24 mouse cellular contexts compared by ENCODE assay signal in the genomic region with DNA sequence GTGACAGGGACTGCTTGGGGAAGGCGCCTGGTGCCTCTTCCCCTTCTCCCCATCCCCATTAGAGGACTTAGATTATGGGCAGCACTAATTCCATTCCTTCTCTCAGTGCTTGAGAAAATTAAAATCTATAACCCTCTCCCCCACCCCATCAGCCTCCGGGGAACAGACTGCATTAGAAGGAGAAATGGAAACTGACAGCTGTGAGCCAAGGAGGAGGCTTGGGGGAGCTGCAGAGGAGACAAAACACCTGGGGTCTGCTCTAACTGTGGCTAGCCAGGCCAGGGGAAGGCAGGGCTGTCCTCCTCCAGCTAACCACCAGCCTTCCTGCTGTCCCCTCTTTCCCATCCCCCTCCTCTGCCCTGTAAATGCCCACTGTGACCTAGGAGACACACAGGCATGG. TPM values are rescaled to one million over a fixed set of nuclear protein-coding genes. Genes with fewer than 3 reads are reported as not detected.
DNase-seq lines count a peak whose midpoint lies in the region; ATAC-seq and TF ChIP-seq lines count a peak whose summit lies in the region.
"Had no signal": no experiment of that assay in that cellular context is flagged by ENCODE, and none has a peak within 500 bp of the region (broad histone marks: within the 10 kb centered on the region; RNA-seq: fewer than 3 reads in every experiment).

No protein-coding gene starts in this region.

- no peak overlapping the region for H3K4me3 ChIP-seq in intestine, embryonic 16.5 days (ENCODE audit: low read length)
- no peak overlapping the region for H3K4me3 ChIP-seq in intestine, postnatal 0 days (ENCODE audit: low read depth, low read length)
- H3K4me3 ChIP-seq in midbrain, embryonic 10.5 days, result no peak overlapping the region
- no peak overlapping the region for H3K4me3 ChIP-seq in midbrain, embryonic 15.5 days
- H3K4me3 ChIP-seq in embryonic facial prominence, embryonic 14.5 days (ENCODE audit: low read depth, low read length), result no peak overlapping the region
- no peak overlapping the region for H3K4me3 ChIP-seq in hindbrain, embryonic 16.5 days (ENCODE audit: low read length)
- no peak overlapping the region for H3K4me3 ChIP-seq in left cerebral cortex, adult 2 months
- H3K4me3 ChIP-seq: forebrain, embryonic 12.5 days; gastrocnemius, adult 2 months; heart, embryonic 10.5 days; limb, embryonic 13.5 days; liver, embryonic 13.5 days had no signal

- 44% methylated on average over 2 of the region's 2 CpGs for WGBS in intestine, embryonic 16.5 days
- 50% methylated on average over 2 of the region's 2 CpGs for WGBS in intestine, postnatal 0 days
- WGBS in midbrain, embryonic 10.5 days, result 52% methylated on average over 2 of the region's 2 CpGs
- WGBS in midbrain, embryonic 15.5 days, result 20% methylated on average over 2 of the region's 2 CpGs
- WGBS in embryonic facial prominence, embryonic 14.5 days, result 51% methylated on average over 2 of the region's 2 CpGs
- WGBS in hindbrain, embryonic 16.5 days, result 39% methylated on average over 2 of the region's 2 CpGs

- peak overlapping the region; percentile 29; the same call in 1 of the 2 replicates for H3K9ac ChIP-seq in intestine, embryonic 16.5 days (ENCODE audit: low read depth, low read length)
- no peak overlapping the region for H3K9ac ChIP-seq in intestine, postnatal 0 days (ENCODE audit: low read depth, low read length)
- H3K9ac ChIP-seq in midbrain, embryonic 15.5 days, result no peak overlapping the region
- no peak overlapping the region; the same call in 1 of the 2 replicates for H3K9ac ChIP-seq in embryonic facial prominence, embryonic 14.5 days (ENCODE audit: low read depth, low read length)
- H3K9ac ChIP-seq in hindbrain, embryonic 16.5 days (ENCODE audit: low read depth, low read length), result 0 out of 2 replicates have a peak overlapping the region, but pooled peaks have one; percentile 11
- H3K9ac ChIP-seq: forebrain, embryonic 12.5 days; limb, embryonic 13.5 days; liver, embryonic 13.5 days had no signal

- no peak overlapping the region for H3K27ac ChIP-seq in intestine, embryonic 16.5 days (ENCODE audit: low read length)
- H3K27ac ChIP-seq in intestine, postnatal 0 days (ENCODE audit: low read depth, low read length), result no peak overlapping the region
- H3K27ac ChIP-seq in midbrain, embryonic 10.5 days (replicated peaks), result peak overlapping the region; percentile 49
- H3K27ac ChIP-seq in midbrain, embryonic 15.5 days, result no peak overlapping the region
- H3K27ac ChIP-seq in embryonic facial prominence, embryonic 14.5 days (replicated peaks; ENCODE audit: low read depth, low read length), result no peak overlapping the region
- no peak overlapping the region for H3K27ac ChIP-seq in hindbrain, embryonic 16.5 days (ENCODE audit: low read depth, low read length)
- H3K27ac ChIP-seq in left cerebral cortex, adult 2 months, result no peak overlapping the region
- H3K27ac ChIP-seq: forebrain, embryonic 12.5 days; gastrocnemius, adult 2 months; heart, embryonic 10.5 days; layer of hippocampus, adult 2 months; limb, embryonic 13.5 days; liver, embryonic 13.5 days had no signal

- DNase-seq in midbrain, embryonic 10.5 days (ENCODE audit: low spot score), result no peak
- peak; percentile 45 for DNase-seq in embryonic facial prominence, embryonic 14.5 days (ENCODE audit: low spot score)
- DNase-seq in left cerebral cortex, postnatal 14 days (ENCODE audit: low spot score in 2 of 2), result no peak
- DNase-seq in left cerebral cortex, adult 2 months (ENCODE audit: extremely low spot score in 1 of 2, low spot score in 2 of 2), result no peak
- DNase-seq: adrenal gland, postnatal 14 days; cerebellum, adult 11 months; cerebellum, postnatal 14 days; embryo, embryonic 11 days; gastrocnemius, adult 2 months; heart, postnatal 36 days; kidney, postnatal 10 days; liver, embryonic 13.5 days; lung, postnatal 36 days; right cerebral cortex, adult 18-20 months; thymus, postnatal 14 days had no signal

- ATAC-seq in intestine, embryonic 16.5 days, result no peak
- ATAC-seq in intestine, postnatal 0 days, result no peak
- ATAC-seq in midbrain, embryonic 15.5 days (replicated peaks), result no peak
- peak; percentile 20; the same call in 1 of the 2 replicates for ATAC-seq in embryonic facial prominence, embryonic 14.5 days (ENCODE audit: low read depth)
- no peak for ATAC-seq in hindbrain, embryonic 16.5 days

- no peaks in the 10 kb centered on the region for H3K36me3 ChIP-seq in intestine, embryonic 16.5 days (ENCODE audit: control insufficient read depth, insufficient read depth, low read length)
- no peaks in the 10 kb centered on the region for H3K36me3 ChIP-seq in intestine, postnatal 0 days (ENCODE audit: control insufficient read depth, insufficient read depth)
- H3K36me3 ChIP-seq in midbrain, embryonic 10.5 days, result no peaks in the 10 kb centered on the region
- H3K36me3 ChIP-seq in midbrain, embryonic 15.5 days (replicated peaks), result no peaks in the 10 kb centered on the region
- H3K36me3 ChIP-seq in embryonic facial prominence, embryonic 14.5 days (ENCODE audit: control insufficient read depth, insufficient read depth, low read length), result no peaks in the 10 kb centered on the region
- no peaks in the 10 kb centered on the region for H3K36me3 ChIP-seq in hindbrain, embryonic 16.5 days (ENCODE audit: control insufficient read depth, insufficient read depth, low read length)
- H3K36me3 ChIP-seq: forebrain, embryonic 12.5 days; heart, embryonic 10.5 days; limb, embryonic 13.5 days; liver, embryonic 13.5 days had no signal

- no peak for TF ChIP-seq CTCF in intestine, postnatal 0 days (IDR thresholded peaks at IDR 0.05; ENCODE audit: low read depth)
- TF ChIP-seq CTCF in left cerebral cortex, adult 2 months (IDR thresholded peaks at IDR 0.05), result no peak

- intact Hi-C loops in left cerebral cortex, postnatal 14 days (cut with DNase I), result no loop called here
- intact Hi-C loops in left cerebral cortex, adult 2 months (cut with DNase I), result no loop called here

- H3K4me2 ChIP-seq in intestine, embryonic 16.5 days (ENCODE audit: low read depth, low read length), result no peak overlapping the region
- H3K4me2 ChIP-seq in intestine, postnatal 0 days (replicated peaks; ENCODE audit: low read depth), result no peak overlapping the region
- H3K4me2 ChIP-seq in midbrain, embryonic 15.5 days, result no peak overlapping the region
- no peak overlapping the region for H3K4me2 ChIP-seq in embryonic facial prominence, embryonic 14.5 days (ENCODE audit: low read depth, low read length)
- no peak overlapping the region for H3K4me2 ChIP-seq in hindbrain, embryonic 16.5 days (ENCODE audit: low read length)
- H3K4me2 ChIP-seq: forebrain, embryonic 12.5 days; liver, embryonic 13.5 days had no signal

- no peaks in the 10 kb centered on the region for H3K9me3 ChIP-seq in intestine, embryonic 16.5 days (ENCODE audit: control insufficient read depth, low read length)
- H3K9me3 ChIP-seq in intestine, postnatal 0 days (ENCODE audit: control insufficient read depth), result no peaks in the 10 kb centered on the region
- H3K9me3 ChIP-seq in midbrain, embryonic 10.5 days (replicated peaks), result no peaks in the 10 kb centered on the region
- H3K9me3 ChIP-seq in midbrain, embryonic 15.5 days, result no peaks in the 10 kb centered on the region
- no peaks in the 10 kb centered on the region for H3K9me3 ChIP-seq in embryonic facial prominence, embryonic 14.5 days (ENCODE audit: control insufficient read depth, low read length)
- no peaks in the 10 kb centered on the region for H3K9me3 ChIP-seq in hindbrain, embryonic 16.5 days (ENCODE audit: control insufficient read depth, low read length)
- H3K9me3 ChIP-seq: forebrain, embryonic 12.5 days; heart, embryonic 10.5 days; limb, embryonic 13.5 days; liver, embryonic 13.5 days had no signal

- peaks cover 13% of the 10 kb centered on the region; the same call in 1 of the 2 replicates for H3K27me3 ChIP-seq in intestine, embryonic 16.5 days (replicated peaks; ENCODE audit: control insufficient read depth, insufficient read depth, low read length)
- peaks cover 3% of the 10 kb centered on the region; the same call in 1 of the 2 replicates for H3K27me3 ChIP-seq in intestine, postnatal 0 days (replicated peaks; ENCODE audit: control insufficient read depth, insufficient read depth, low read length)
- peaks cover 58% of the 10 kb centered on the region for H3K27me3 ChIP-seq in midbrain, embryonic 10.5 days (ENCODE audit: low read depth, poor library complexity, severe bottlenecking)
- peaks cover 6% of the 10 kb centered on the region; the same call in 1 of the 2 replicates for H3K27me3 ChIP-seq in midbrain, embryonic 15.5 days (replicated peaks)
- peaks cover 9% of the 10 kb centered on the region; the same call in 1 of the 2 replicates for H3K27me3 ChIP-seq in embryonic facial prominence, embryonic 14.5 days (replicated peaks; ENCODE audit: control insufficient read depth, insufficient read depth, low read length)
- H3K27me3 ChIP-seq in hindbrain, embryonic 16.5 days (replicated peaks; ENCODE audit: control insufficient read depth, insufficient read depth, low read length), result no peaks in the 10 kb centered on the region

- H3K4me1 ChIP-seq in intestine, embryonic 16.5 days (ENCODE audit: control insufficient read depth, insufficient read depth, low read length), result no peaks in the 10 kb centered on the region
- H3K4me1 ChIP-seq in intestine, postnatal 0 days (replicated peaks; ENCODE audit: control insufficient read depth, insufficient read depth, low read length), result no peaks in the 10 kb centered on the region
- H3K4me1 ChIP-seq in midbrain, embryonic 10.5 days, result peaks cover 41% of the 10 kb centered on the region
- peaks cover 20% of the 10 kb centered on the region for H3K4me1 ChIP-seq in midbrain, embryonic 15.5 days
- H3K4me1 ChIP-seq in embryonic facial prominence, embryonic 14.5 days (ENCODE audit: control insufficient read depth, insufficient read depth, low read length), result peaks cover 12% of the 10 kb centered on the region; the same call in 1 of the 2 replicates
- H3K4me1 ChIP-seq in hindbrain, embryonic 16.5 days (ENCODE audit: control insufficient read depth, insufficient read depth, low read depth, low read length), result peaks cover 9% of the 10 kb centered on the region
- H3K4me1 ChIP-seq: liver, embryonic 13.5 days had no signal

RNA-seq across cellular contexts. Expression of gene Ntrk1, which starts 15.9 kb away (rescaled TPM):
- 1.4 and 1.6 TPM in 2 replicates for polyA plus RNA-seq in intestine, embryonic 16.5 days (2015; fragmentation: Nextera tagmentation; extraction: Ambion mirVana)
- polyA plus RNA-seq in intestine, postnatal 0 days (2015; fragmentation: Nextera tagmentation; extraction: Ambion mirVana), result 0.16 and 0.18 TPM in 2 replicates
- 4.9 and 5.1 TPM in 2 replicates for polyA plus RNA-seq in midbrain, embryonic 10.5 days (2016; fragmentation: Nextera tagmentation; extraction: Ambion mirVana)
- polyA plus RNA-seq in midbrain, embryonic 15.5 days (2015; fragmentation: Nextera tagmentation; extraction: Ambion mirVana), result 1.0 and 1.6 TPM in 2 replicates
- 16.2 and 19.5 TPM in 2 replicates for polyA plus RNA-seq in embryonic facial prominence, embryonic 14.5 days (2014; fragmentation: Nextera tagmentation; extraction: Ambion mirVana)
- 6.6 and 7.3 TPM in 2 replicates for polyA plus RNA-seq in hindbrain, embryonic 16.5 days (2015; fragmentation: Nextera tagmentation; extraction: Ambion mirVana)
- under 1 TPM in 1 of 2 experiments, not detected in 1; 0.61 TPM for total RNA-seq in left cerebral cortex, postnatal 14 days (2021)
- total RNA-seq in left cerebral cortex, adult 2 months (2021), result under 1 TPM; 0.14 to 0.47 TPM
- total RNA-seq: gastrocnemius, adult 2 months; MEL had no signal

RNA-seq across cellular contexts. Expression of gene Insrr, which starts 17.7 kb away (rescaled TPM):
- 0.27 and 0.39 TPM in 2 replicates for polyA plus RNA-seq in intestine, embryonic 16.5 days (2015; fragmentation: Nextera tagmentation; extraction: Ambion mirVana)
- polyA plus RNA-seq in intestine, postnatal 0 days (2015; fragmentation: Nextera tagmentation; extraction: Ambion mirVana), result 0.05 TPM in 2 replicates
- polyA plus RNA-seq in midbrain, embryonic 10.5 days (2016; fragmentation: Nextera tagmentation; extraction: Ambion mirVana), result 0.78 and 0.89 TPM in 2 replicates
- 0.66 and 0.69 TPM in 2 replicates for polyA plus RNA-seq in midbrain, embryonic 15.5 days (2015; fragmentation: Nextera tagmentation; extraction: Ambion mirVana)
- 1.2 and 1.6 TPM in 2 replicates for polyA plus RNA-seq in embryonic facial prominence, embryonic 14.5 days (2014; fragmentation: Nextera tagmentation; extraction: Ambion mirVana)
- polyA plus RNA-seq in hindbrain, embryonic 16.5 days (2015; fragmentation: Nextera tagmentation; extraction: Ambion mirVana), result 0.49 and 0.85 TPM in 2 replicates
- total RNA-seq in left cerebral cortex, postnatal 14 days (2021), result under 1 TPM; 0.57 to 0.66 TPM
- total RNA-seq in left cerebral cortex, adult 2 months (2021), result under 1 TPM; 0.54 to 0.72 TPM
- total RNA-seq: gastrocnemius, adult 2 months had no signal
- polyA plus RNA-seq: heart, embryonic 10.5 days had no signal

RNA-seq across cellular contexts. Expression of gene Lrrc71, which starts 30.7 kb away (rescaled TPM):
- 0.39 and 0.58 TPM in 2 replicates for polyA plus RNA-seq in intestine, embryonic 16.5 days (2015; fragmentation: Nextera tagmentation; extraction: Ambion mirVana)
- polyA plus RNA-seq in intestine, postnatal 0 days (2015; fragmentation: Nextera tagmentation; extraction: Ambion mirVana), result 0.23 and 0.34 TPM in 2 replicates
- 0.39 and 0.51 TPM in 2 replicates for polyA plus RNA-seq in midbrain, embryonic 10.5 days (2016; fragmentation: Nextera tagmentation; extraction: Ambion mirVana)
- 0.84 and 0.89 TPM in 2 replicates for polyA plus RNA-seq in midbrain, embryonic 15.5 days (2015; fragmentation: Nextera tagmentation; extraction: Ambion mirVana)
- 0.60 and 1.5 TPM in 2 replicates for polyA plus RNA-seq in embryonic facial prominence, embryonic 14.5 days (2014; fragmentation: Nextera tagmentation; extraction: Ambion mirVana)
- polyA plus RNA-seq in hindbrain, embryonic 16.5 days (2015; fragmentation: Nextera tagmentation; extraction: Ambion mirVana), result 0.67 and 0.80 TPM in 2 replicates
- total RNA-seq in left cerebral cortex, postnatal 14 days (2021), result under 1 TPM; 0.21 to 0.55 TPM
- under 1 TPM; 0.16 to 0.54 TPM for total RNA-seq in left cerebral cortex, adult 2 months (2021)

RNA-seq across cellular contexts. Expression of gene Pear1, which starts 45.0 kb away (rescaled TPM):
- 22.2 and 22.5 TPM in 2 replicates for polyA plus RNA-seq in intestine, embryonic 16.5 days (2015; fragmentation: Nextera tagmentation; extraction: Ambion mirVana)
- polyA plus RNA-seq in intestine, postnatal 0 days (2015; fragmentation: Nextera tagmentation; extraction: Ambion mirVana), result 7.7 and 10.1 TPM in 2 replicates
- 12.3 and 14.7 TPM in 2 replicates for polyA plus RNA-seq in midbrain, embryonic 10.5 days (2016; fragmentation: Nextera tagmentation; extraction: Ambion mirVana)
- 8.6 and 9.8 TPM in 2 replicates for polyA plus RNA-seq in midbrain, embryonic 15.5 days (2015; fragmentation: Nextera tagmentation; extraction: Ambion mirVana)
- polyA plus RNA-seq in embryonic facial prominence, embryonic 14.5 days (2014; fragmentation: Nextera tagmentation; extraction: Ambion mirVana), result 26.7 and 29.6 TPM in 2 replicates
- polyA plus RNA-seq in hindbrain, embryonic 16.5 days (2015; fragmentation: Nextera tagmentation; extraction: Ambion mirVana), result 8.4 and 10.6 TPM in 2 replicates
- total RNA-seq in left cerebral cortex, postnatal 14 days (2021), result 1 to 10 TPM; 7.3 to 9.1 TPM
- total RNA-seq in left cerebral cortex, adult 2 months (2021), result 1 to 10 TPM; 7.8 to 7.9 TPM

Comparison
In these comparisons a context has a peak if more than half of its experiments do, and no peak if none do; other contexts are left out.
1. H3K9ac ChIP-seq: peak in intestine, embryonic 16.5 days (single experiment) and hindbrain, embryonic 16.5 days (single experiment); none in intestine, postnatal 0 days (single experiment), midbrain, embryonic 15.5 days (single experiment) and embryonic facial prominence, embryonic 14.5 days (single experiment).